Mouse (Mus musculus): ENCODE measurements at regions not wholly inside any gene's neighbourhood (a gene's known extent, or its start where the extent isn't known, plus 50 kb on each side); places are given as distances from the start of the nearest gene placed in this dataset.

DNA sequence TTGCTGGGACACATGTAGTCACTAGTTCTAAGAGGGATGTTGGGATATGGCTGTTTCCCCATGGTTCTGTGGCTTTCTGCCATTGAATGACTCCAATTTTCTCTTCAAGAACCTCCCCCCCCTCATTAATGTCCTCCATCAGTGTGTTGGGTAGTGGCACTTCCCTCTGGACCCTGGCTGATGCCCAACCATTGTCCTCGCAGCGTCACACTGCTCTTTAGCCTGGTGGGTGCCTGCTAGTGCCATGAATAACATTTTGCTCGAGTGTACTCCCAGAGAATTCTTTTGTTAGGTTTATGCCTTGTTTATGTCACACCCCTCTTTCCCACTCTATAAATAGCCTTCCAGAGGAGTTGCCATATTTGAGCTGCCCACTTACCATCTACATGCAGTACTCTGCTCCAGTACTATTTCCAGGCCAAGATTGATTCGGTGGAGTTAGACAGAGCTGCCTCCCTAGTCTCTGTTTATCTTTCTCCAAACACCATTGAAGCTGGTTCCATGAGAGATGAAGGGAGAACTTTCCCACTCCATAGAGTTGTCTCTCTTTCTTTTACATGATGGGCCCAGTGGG lies 135.7 kb downstream of the Ttc32 start:
- Histone ChIP-seq H3K9me3 (ENCODE audit: control insufficient read depth, low read length) (no peaks in the 10 kb centered on the region), H3K27me3 (ENCODE audit: control insufficient read depth, insufficient read depth, low read length) (no peaks in the 10 kb centered on the region), H3K27ac (replicated peaks) (no peak overlapping the region), H3K4me2 (replicated peaks; ENCODE audit: low read depth) (no peak overlapping the region), H3K4me3 (ENCODE audit: low read depth, low read length) (no peak overlapping the region), H3K4me1 (replicated peaks; ENCODE audit: control insufficient read depth, insufficient read depth) (no peaks in the 10 kb centered on the region), H3K9ac (ENCODE audit: low read length) (no peak overlapping the region), H3K36me3 (ENCODE audit: control insufficient read depth, insufficient read depth, low read length) (no peaks in the 10 kb centered on the region)
- DNase-seq (ENCODE audit: low spot score): no peak
- WGBS: 59% methylated on average over 4 of the region's 4 CpGs
- ATAC-seq (ENCODE audit: low FRiP score, low TSS enrichment): no peak
- TF ChIP-seq CTCF (IDR thresholded peaks at IDR 0.05; ENCODE audit: low read depth) (no peak), EP300 (optimal IDR thresholded peaks at IDR 0.05) (no peak)

DNA sequence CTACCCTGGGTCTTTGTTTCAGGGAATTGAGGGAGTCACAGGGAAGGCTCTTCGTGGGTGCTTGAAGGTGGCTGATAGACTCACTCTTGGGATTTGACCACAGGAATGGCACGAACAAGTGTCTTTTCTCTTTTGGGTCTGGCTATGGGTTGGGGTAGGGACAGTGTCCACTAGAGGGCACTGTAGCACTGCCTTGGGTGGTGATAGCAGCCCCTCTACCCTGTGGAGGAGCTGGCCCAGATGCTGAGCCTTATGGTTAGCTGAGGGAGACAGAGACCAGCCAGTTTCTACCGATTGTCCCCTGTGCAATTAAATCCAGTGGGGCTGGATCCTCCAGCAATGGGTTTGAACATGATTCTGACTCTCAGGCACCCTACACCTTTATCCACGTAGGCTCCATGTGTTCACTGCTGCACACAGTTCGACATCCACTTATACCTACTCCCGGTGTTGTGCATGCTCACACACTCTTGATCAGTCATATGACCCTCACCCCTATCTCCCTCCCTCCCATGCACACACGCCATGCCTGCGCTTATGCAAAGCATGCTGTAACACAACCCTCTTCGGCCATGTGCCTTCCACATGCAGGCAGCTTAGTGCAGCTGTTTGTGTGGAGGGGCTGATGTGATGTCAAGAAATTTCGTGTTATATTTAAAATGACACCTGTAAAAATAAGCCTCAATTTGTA lies 136.6 kb downstream of the Ttc32 start:
- 57% methylated on average over 10 of the region's 10 CpGs for WGBS
- DNase-seq (ENCODE audit: low spot score): peak; percentile 37

DNA sequence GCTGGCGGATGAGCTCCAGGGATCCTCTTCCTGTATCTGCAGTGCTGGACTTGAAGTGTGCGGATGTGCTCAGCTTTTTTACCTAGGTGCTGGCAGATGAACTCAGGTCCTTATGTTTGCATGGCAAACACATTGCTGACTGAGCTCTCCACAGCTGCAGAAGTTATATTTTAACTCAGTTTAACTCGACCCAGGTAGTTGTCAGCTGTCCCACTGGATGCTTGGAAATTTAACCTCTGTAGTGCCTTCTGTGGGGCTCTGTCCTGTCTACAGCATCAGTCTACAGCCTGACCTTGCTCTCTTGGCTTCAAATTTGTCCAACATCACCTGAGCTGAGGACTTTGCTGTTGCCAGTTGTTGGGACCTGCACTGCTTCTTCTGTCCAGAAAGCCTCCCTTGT lies 139.2 kb downstream of the Ttc32 start:
- DNase-seq (ENCODE audit: low spot score) (no peak), ATAC-seq (ENCODE audit: low FRiP score, low TSS enrichment) (no peak)
- Histone ChIP-seq H3K27ac (replicated peaks) (no peak overlapping the region), H3K4me3 (ENCODE audit: low read depth, low read length) (no peak overlapping the region), H3K9me3 (ENCODE audit: control insufficient read depth, low read length) (no peaks in the 10 kb centered on the region), H3K36me3 (ENCODE audit: control insufficient read depth, insufficient read depth, low read length) (no peaks in the 10 kb centered on the region), H3K9ac (ENCODE audit: low read length) (no peak overlapping the region), H3K27me3 (ENCODE audit: control insufficient read depth, insufficient read depth, low read length) (no peaks in the 10 kb centered on the region), H3K4me1 (replicated peaks; ENCODE audit: control insufficient read depth, insufficient read depth) (no peaks in the 10 kb centered on the region), H3K4me2 (replicated peaks; ENCODE audit: low read depth) (no peak overlapping the region)
- 55% methylated on average over 3 of the region's 3 CpGs for WGBS
- TF ChIP-seq EP300 (optimal IDR thresholded peaks at IDR 0.05) (no peak), CTCF (IDR thresholded peaks at IDR 0.05; ENCODE audit: low read depth) (no peak)

More for the DNA sequence above, 136.6 kb downstream of the Ttc32 start:
- H3K27me3 ChIP-seq (ENCODE audit: control insufficient read depth, insufficient read depth, low read length): no peaks in the 10 kb centered on the region
- no peak overlapping the region for H3K9ac ChIP-seq (ENCODE audit: low read length)
- no peaks in the 10 kb centered on the region for H3K9me3 ChIP-seq (ENCODE audit: control insufficient read depth, low read length)
- no peak for ATAC-seq (ENCODE audit: low FRiP score, low TSS enrichment)
- TF ChIP-seq EP300 (optimal IDR thresholded peaks at IDR 0.05) (no peak), CTCF (IDR thresholded peaks at IDR 0.05; ENCODE audit: low read depth) (peak; percentile 83)
- no peaks in the 10 kb centered on the region for H3K4me1 ChIP-seq (replicated peaks; ENCODE audit: control insufficient read depth, insufficient read depth)
- no peak overlapping the region for H3K4me2 ChIP-seq (replicated peaks; ENCODE audit: low read depth)
- H3K27ac ChIP-seq (replicated peaks): no peak overlapping the region
- no peak overlapping the region for H3K4me3 ChIP-seq (ENCODE audit: low read depth, low read length)
- H3K36me3 ChIP-seq (ENCODE audit: control insufficient read depth, insufficient read depth, low read length): no peaks in the 10 kb centered on the region

DNA sequence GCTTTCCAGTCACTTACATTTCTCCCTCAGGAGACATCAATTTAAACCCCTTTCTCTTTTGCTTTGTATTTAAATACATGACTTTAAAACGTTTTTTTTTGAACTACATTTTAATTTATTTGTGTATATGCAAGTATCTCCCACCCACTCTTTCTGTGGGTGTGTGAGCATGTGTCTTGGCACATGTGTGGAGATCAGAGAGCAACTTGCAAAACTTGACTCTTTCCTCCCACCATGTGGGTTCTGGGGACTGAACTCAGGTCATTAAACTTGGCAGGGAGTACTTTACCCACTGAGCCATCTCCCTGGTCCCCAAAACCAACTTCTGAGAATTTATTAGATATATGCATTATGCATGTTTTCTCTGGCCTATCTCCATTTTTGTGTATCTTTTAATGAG lies 143.9 kb downstream of the Ttc32 start:
- ATAC-seq (ENCODE audit: low FRiP score, low TSS enrichment) (no peak), DNase-seq (ENCODE audit: low spot score) (no peak)
- Histone ChIP-seq H3K9ac (ENCODE audit: low read length) (no peak overlapping the region), H3K4me3 (ENCODE audit: low read depth, low read length) (no peak overlapping the region), H3K9me3 (ENCODE audit: control insufficient read depth, low read length) (no peaks in the 10 kb centered on the region), H3K4me2 (replicated peaks; ENCODE audit: low read depth) (no peak overlapping the region), H3K36me3 (ENCODE audit: control insufficient read depth, insufficient read depth, low read length) (no peaks in the 10 kb centered on the region), H3K4me1 (replicated peaks; ENCODE audit: control insufficient read depth, insufficient read depth) (no peaks in the 10 kb centered on the region), H3K27me3 (ENCODE audit: control insufficient read depth, insufficient read depth, low read length) (no peaks in the 10 kb centered on the region), H3K27ac (replicated peaks) (no peak overlapping the region)
- TF ChIP-seq CTCF (IDR thresholded peaks at IDR 0.05; ENCODE audit: low read depth): no peak
- no peak for TF ChIP-seq EP300 (optimal IDR thresholded peaks at IDR 0.05)
- 7% methylated on average over 1 of the region's 1 CpGs for WGBS

DNA sequence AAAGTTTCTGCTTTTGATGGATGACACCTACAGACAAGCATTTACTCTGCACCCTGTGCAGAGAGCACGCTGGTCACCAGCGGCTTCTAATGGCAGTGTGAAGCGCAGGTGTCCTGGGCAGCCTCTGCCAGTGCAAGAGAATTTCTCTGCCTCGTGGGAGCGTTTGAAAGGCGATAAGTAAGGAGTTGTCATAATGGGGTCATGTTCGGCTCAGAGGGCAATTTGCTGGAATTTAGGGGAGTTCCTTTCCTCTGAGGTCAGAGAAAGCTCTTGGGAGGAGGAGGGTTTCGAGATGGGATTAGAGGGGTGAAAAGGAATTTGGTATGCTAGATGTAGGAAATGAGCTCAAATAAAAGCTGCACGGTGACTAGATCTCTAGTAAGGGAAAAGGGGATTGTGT lies 144.5 kb downstream of the Ttc32 start:
- WGBS: 28% methylated on average over 9 of the region's 9 CpGs
- DNase-seq (ENCODE audit: low spot score) (no peak), ATAC-seq (ENCODE audit: low FRiP score, low TSS enrichment) (no peak)
- Histone ChIP-seq H3K4me3 (ENCODE audit: low read depth, low read length) (no peak overlapping the region), H3K27me3 (ENCODE audit: control insufficient read depth, insufficient read depth, low read length) (no peaks in the 10 kb centered on the region), H3K4me1 (replicated peaks; ENCODE audit: control insufficient read depth, insufficient read depth) (no peaks in the 10 kb centered on the region), H3K9ac (ENCODE audit: low read length) (no peak overlapping the region), H3K27ac (replicated peaks) (no peak overlapping the region), H3K36me3 (ENCODE audit: control insufficient read depth, insufficient read depth, low read length) (no peaks in the 10 kb centered on the region), H3K9me3 (ENCODE audit: control insufficient read depth, low read length) (no peaks in the 10 kb centered on the region), H3K4me2 (replicated peaks; ENCODE audit: low read depth) (no peak overlapping the region)
- TF ChIP-seq CTCF (IDR thresholded peaks at IDR 0.05; ENCODE audit: low read depth) (no peak), EP300 (optimal IDR thresholded peaks at IDR 0.05) (no peak)

DNA sequence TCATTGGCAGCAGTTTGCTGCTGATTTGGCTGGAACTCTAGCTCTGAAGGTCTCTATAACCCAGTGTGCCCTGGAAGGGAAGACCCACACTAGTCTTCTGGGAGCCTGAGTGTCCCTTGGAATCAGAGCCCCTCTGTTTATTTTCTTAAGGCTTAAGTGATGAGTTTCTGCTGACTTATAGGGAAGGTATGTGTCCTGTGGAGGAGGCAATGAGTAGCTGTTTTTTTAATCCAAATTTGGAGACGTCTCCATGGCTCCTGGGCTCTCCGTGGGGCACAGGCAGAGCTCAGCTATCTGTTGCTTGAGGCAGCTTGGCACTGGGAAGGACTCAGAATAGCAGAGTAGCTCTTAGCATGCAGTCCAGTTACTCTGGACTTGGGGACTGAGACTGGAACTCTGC lies 146.4 kb downstream of the Ttc32 start:
- Histone ChIP-seq H3K4me2 (replicated peaks; ENCODE audit: low read depth) (no peak overlapping the region), H3K36me3 (ENCODE audit: control insufficient read depth, insufficient read depth, low read length) (no peaks in the 10 kb centered on the region), H3K27ac (replicated peaks) (no peak overlapping the region), H3K4me3 (ENCODE audit: low read depth, low read length) (no peak overlapping the region), H3K9ac (ENCODE audit: low read length) (no peak overlapping the region), H3K4me1 (replicated peaks; ENCODE audit: control insufficient read depth, insufficient read depth) (no peaks in the 10 kb centered on the region), H3K9me3 (ENCODE audit: control insufficient read depth, low read length) (no peaks in the 10 kb centered on the region), H3K27me3 (ENCODE audit: control insufficient read depth, insufficient read depth, low read length) (no peaks in the 10 kb centered on the region)
- WGBS: 47% methylated on average over 2 of the region's 2 CpGs
- DNase-seq (ENCODE audit: low spot score): no peak
- TF ChIP-seq CTCF (IDR thresholded peaks at IDR 0.05; ENCODE audit: low read depth) (no peak), EP300 (optimal IDR thresholded peaks at IDR 0.05) (no peak)
- no peak for ATAC-seq (ENCODE audit: low FRiP score, low TSS enrichment)
